Mouse (Mus musculus) kidney, adult 2 months (tissue): ENCODE measurements at regions not wholly inside any gene's neighbourhood (a gene's known extent, or its start where the extent isn't known, plus 50 kb on each side); places are given as distances from the start of the nearest gene placed in this dataset.

ENCODE experiments used
- CTCF ChIP-seq: fragments of 200-500 bp; conservative IDR thresholded peaks from 2 replicates; pipeline ENCODE4 v1.5.1; 2011; ENCODE audit warnings: low read depth, mild to moderate bottlenecking, control low read depth, low read length, moderate library complexity, mixed read lengths; ENCODE audit not compliant: insufficient read depth, insufficient read length
- POLR2A ChIP-seq: fragments of 200-500 bp; IDR thresholded peaks from one replicate; pipeline ENCODE4 v1.6.1; 2011; ENCODE audit warnings: low read depth, low read length, control low read depth

- no peak for TF ChIP-seq CTCF
- TF ChIP-seq POLR2A: no peak
Observed at GRCm38 (mm10) chr16:8311996-8312395, 112.9 kb downstream of the Tmem114 start.
